Mouse (Mus musculus) lung, adult 2 months (tissue): Measurements from ENCODE around the gene Atp11a. TPM values are rescaled to one million over a fixed set of nuclear protein-coding genes. Genes with fewer than 3 reads are reported as not detected.
A peak's percentile ranks its signal among the peaks of the same experiment; 100 is the strongest.

Source experiments
- DNase-seq: peaks from one replicate; pipeline ENCODE4 v3.0.0; 2022
- H3K4me1 ChIP-seq: fragments of 200-500 bp; 2 replicates; pipeline ENCODE4 v1.6.1; 2011; ENCODE audit warnings: low read length; ENCODE audit not compliant: control insufficient read depth, insufficient read depth
- H3K4me3 ChIP-seq: fragments of 200-500 bp; replicated peaks from 2 replicates; pipeline ENCODE3; 2011; ENCODE audit warnings: low read depth, mild to moderate bottlenecking, control low read depth, low read length; ENCODE audit errors: extremely low read depth
- CTCF ChIP-seq: fragments of 200-500 bp; IDR thresholded peaks from 2 replicates; pipeline ENCODE4 v1.5.1; 2011; ENCODE audit warnings: mild to moderate bottlenecking, low read length, control low read depth; ENCODE audit not compliant: insufficient read depth
- POLR2A ChIP-seq: fragments of 200-500 bp; IDR thresholded peaks from 2 replicates; pipeline ENCODE4 v1.6.1; 2011; ENCODE audit warnings: low read depth, mild to moderate bottlenecking, control low read depth, low read length, borderline replicate concordance; ENCODE audit errors: extremely low read depth
- WGBS: fragments of 180-500 bp; shearing (Covaris S2); methylation state at CpG from one replicate; pipeline ENCODE4 v1.1.7; 2018; 5-methylcytosine and 5-hydroxymethylcytosine counted together
- polyA plus RNA-seq: library from polyadenylated mRNA; depleted of rRNA; stranded (reverse); fragments of >200 nt; gene quantifications from 2 replicates; pipeline ENCODE4 v1.2.3, GENCODE M21; 2012; rRNA removed

The Atp11a gene
- polyA plus RNA-seq, 1 experiment, result 307 TPM

- H3K4me3 ChIP-seq, result no peak overlapping the region
- WGBS, result 54% methylated on average over 4 of the region's 4 CpGs
- DNase-seq, result no peak
These were observed 150.9 kb downstream of the Atp11a start for GRCm38 (mm10) chr8:12907730-12908129.

GRCm38 (mm10) chr8:12912011-12912410 is 155.2 kb downstream of the Atp11a start:
- no peak overlapping the region for H3K4me3 ChIP-seq
- 53% methylated on average over 5 of the region's 5 CpGs for WGBS
- DNase-seq, result no peak
- TF ChIP-seq POLR2A, result no peak
- no peak for TF ChIP-seq CTCF
- no peaks in the 10 kb centered on the region for H3K4me1 ChIP-seq

More at GRCm38 (mm10) chr8:12907730-12908129, 150.9 kb downstream of the Atp11a start:
- no peak for TF ChIP-seq POLR2A
- TF ChIP-seq CTCF, result no peak
- H3K4me1 ChIP-seq, result peaks cover 16% of the 10 kb centered on the region; the same call in 1 of the 2 replicates

GRCm38 (mm10) chr8:12915187-12916006 is 158.6 kb downstream of the Atp11a start:
- 17% methylated on average over 42 of the region's 42 CpGs for WGBS

GRCm38 (mm10) chr8:12916156-12916900 is 159.5 kb downstream of the Atp11a start:
- WGBS, result 69% methylated on average over 16 of the region's 16 CpGs
- H3K4me1 ChIP-seq, result no peaks in the 10 kb centered on the region
- TF ChIP-seq CTCF (no peak), POLR2A (no peak)
- no peak for DNase-seq
- no peak overlapping the region for H3K4me3 ChIP-seq

More at GRCm38 (mm10) chr8:12915187-12916006, 158.6 kb downstream of the Atp11a start:
- TF ChIP-seq CTCF, result no peak
- no peak for TF ChIP-seq POLR2A
- Histone ChIP-seq H3K4me1 (no peaks in the 10 kb centered on the region), H3K4me3 (peak overlapping the region; percentile 26)
- DNase-seq, result no peak

GRCm38 (mm10) chr8:12917029-12917428 is 160.2 kb downstream of the Atp11a start:
- no peak for TF ChIP-seq POLR2A
- TF ChIP-seq CTCF, result no peak
- Histone ChIP-seq H3K4me1 (no peaks in the 10 kb centered on the region), H3K4me3 (no peak overlapping the region)
- no peak for DNase-seq
- 81% methylated on average over 3 of the region's 3 CpGs for WGBS

- Histone ChIP-seq H3K4me3 (no peak overlapping the region), H3K4me1 (no peaks in the 10 kb centered on the region)
- no peak for DNase-seq
- 74% methylated on average over 4 of the region's 4 CpGs for WGBS
- no peak for TF ChIP-seq CTCF
- TF ChIP-seq POLR2A, result no peak
These were observed 161.0 kb downstream of the Atp11a start for GRCm38 (mm10) chr8:12917831-12918230.

Other genes with a start within 250 kb of the Atp11a start
- gene Spaca7, start 184.0 kb upstream of the Atp11a start, polyA plus RNA-seq, result not detected in 2 replicates
- 53.0 and 69.3 TPM in 2 replicates for gene Tubgcp3, start 84.8 kb upstream of the Atp11a start, polyA plus RNA-seq
- gene Mcf2l, start 116.8 kb downstream of the Atp11a start, polyA plus RNA-seq, result 42.8 and 65.2 TPM in 2 replicates